10 mouse cellular contexts compared by ENCODE assay signal in the genomic region with DNA sequence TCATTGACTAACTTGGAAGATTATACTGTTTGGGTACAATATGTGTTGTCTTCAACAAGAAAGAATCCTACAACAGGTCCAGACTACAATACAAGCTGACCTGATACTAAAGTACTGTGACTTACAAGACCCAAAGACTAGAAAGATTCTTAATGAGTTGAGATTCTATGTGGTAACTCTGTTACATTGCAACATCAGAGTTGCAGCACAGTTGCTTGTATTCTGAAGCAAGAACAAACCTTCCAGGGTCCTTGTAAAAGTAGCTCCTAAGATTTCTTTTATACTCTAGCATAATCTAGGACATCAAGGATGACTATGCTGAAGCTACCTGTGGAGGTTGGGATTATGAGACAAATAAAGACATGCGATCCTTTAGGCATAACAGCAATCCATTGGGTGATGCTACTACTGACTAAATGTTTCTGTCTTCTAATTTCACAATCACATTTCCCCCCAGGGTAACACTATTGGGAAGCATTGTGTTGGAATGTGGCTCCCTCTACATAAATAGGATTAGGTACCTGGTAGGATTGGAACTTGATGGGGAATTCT.
"Had no signal": no experiment of that assay in that cellular context is flagged by ENCODE, and none has a peak within 500 bp of the region (broad histone marks: within the 10 kb centered on the region; RNA-seq: fewer than 3 reads in every experiment).

No protein-coding gene starts in this region.

- ATAC-seq: liver, postnatal 0 days; midbrain, embryonic 16.5 days had no signal

- DNase-seq: liver, postnatal 0 days; lung, adult 2 months; lung, postnatal 10 days; lung, postnatal 36 days; midbrain, embryonic 14.5 days; right cerebral cortex, postnatal 14 days; thymus, adult 2 months; thymus, postnatal 25 days; thymus, postnatal 4 days had no signal
